Mouse (Mus musculus): ENCODE measurements at regions not wholly inside any gene's neighbourhood (a gene's known extent, or its start where the extent isn't known, plus 50 kb on each side); places are given as distances from the start of the nearest gene placed in this dataset.

- no peak for TF ChIP-seq CTCF (IDR thresholded peaks at IDR 0.05; ENCODE audit: borderline replicate concordance, extremely low read depth, insufficient read depth, insufficient read length)
- no peak for TF ChIP-seq POLR2A (IDR thresholded peaks at IDR 0.05; ENCODE audit: borderline replicate concordance, extremely low read depth, insufficient read depth, insufficient read length, poor library complexity, severe bottlenecking)
Measured at GRCm38 (mm10) chr3:140840197-140840596, 372.0 kb downstream of the Pdha2 start.
